Mouse (Mus musculus): Measurements from ENCODE around the gene Ntrk3.

DNA sequence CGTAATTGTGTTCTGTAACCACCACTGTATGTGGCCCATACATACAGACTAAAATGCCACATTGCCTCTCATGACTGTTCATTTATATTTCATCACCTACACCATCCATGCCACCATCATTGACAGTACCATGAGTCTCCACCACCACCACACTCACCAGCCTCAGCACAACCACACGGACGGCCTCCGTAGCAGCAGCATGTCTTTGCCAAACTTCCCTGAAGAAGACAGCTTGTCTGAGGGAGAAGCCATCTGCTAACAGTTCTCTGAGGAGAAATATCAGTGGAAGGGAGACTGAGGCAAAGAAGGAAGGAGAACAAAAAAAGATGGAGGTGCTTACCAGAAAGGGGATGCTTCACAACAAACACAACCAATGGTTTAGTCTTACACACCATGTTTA, 15.8 kb downstream of the Ntrk3 start:
- TF ChIP-seq CTCF (IDR thresholded peaks at IDR 0.05; ENCODE audit: low read depth, low read length) (no peak), POLR2A (IDR thresholded peaks at IDR 0.05; ENCODE audit: extremely low read depth, insufficient read depth, low read length) (no peak)

All from liver, adult 2 months (tissue).